Mouse (Mus musculus): ENCODE data around the gene Cd300lf.

Cd300lf gene

GRCm38 (mm10) chr11:115133800-115134199 lies at the start of gene Cd300lf:
Cd300lf (minus strand) TSS chr11:115133992.
- DNase-seq (ENCODE audit: low spot score in 2 of 2) = peak in 1 of 2 experiments; percentile 12

- peak; percentile 61 to 64 for DNase-seq (ENCODE audit: low spot score in 2 of 2)
Measured at GRCm38 (mm10) chr11:115181913-115182638, 48.3 kb upstream of the Cd300lf start.

GRCm38 (mm10) chr11:115179881-115180280 lies 46.1 kb upstream of the Cd300lf start:
- no peak for DNase-seq (ENCODE audit: low spot score in 2 of 2)

- DNase-seq (ENCODE audit: low spot score in 2 of 2) = no peak
Measured at GRCm38 (mm10) chr11:115179191-115179590, 45.4 kb upstream of the Cd300lf start.

GRCm38 (mm10) chr11:115178766-115179165 lies 45.0 kb upstream of the Cd300lf start:
- no peak for DNase-seq (ENCODE audit: low spot score in 2 of 2)

- no peak for DNase-seq (ENCODE audit: low spot score in 2 of 2)
Measured at GRCm38 (mm10) chr11:115177559-115178195, 43.9 kb upstream of the Cd300lf start.

- no peak for DNase-seq (ENCODE audit: low spot score in 2 of 2)
Measured at GRCm38 (mm10) chr11:115176399-115177190, 42.8 kb upstream of the Cd300lf start.

GRCm38 (mm10) chr11:115173549-115174339 lies 40.0 kb upstream of the Cd300lf start:
- no peak for DNase-seq (ENCODE audit: low spot score in 2 of 2)

GRCm38 (mm10) chr11:115172825-115173287 lies 39.1 kb upstream of the Cd300lf start:
- no peak for DNase-seq (ENCODE audit: low spot score in 2 of 2)

- no peak for DNase-seq (ENCODE audit: low spot score in 2 of 2)
Measured at GRCm38 (mm10) chr11:115171125-115171524, 37.3 kb upstream of the Cd300lf start.

GRCm38 (mm10) chr11:115169430-115169829 lies 35.6 kb upstream of the Cd300lf start:
- no peak for DNase-seq (ENCODE audit: low spot score in 2 of 2)

GRCm38 (mm10) chr11:115167631-115168249 lies 33.9 kb upstream of the Cd300lf start:
- DNase-seq (ENCODE audit: low spot score in 2 of 2) = no peak

- no peak for DNase-seq (ENCODE audit: low spot score in 2 of 2)
Measured at GRCm38 (mm10) chr11:115166776-115167175, 33.0 kb upstream of the Cd300lf start.

GRCm38 (mm10) chr11:115164976-115165374 lies 31.2 kb upstream of the Cd300lf start:
- no peak for DNase-seq (ENCODE audit: low spot score in 2 of 2)

- no peak for DNase-seq (ENCODE audit: low spot score in 2 of 2)
Measured at GRCm38 (mm10) chr11:115164341-115164975, 30.7 kb upstream of the Cd300lf start.

GRCm38 (mm10) chr11:115163568-115164150 lies 29.9 kb upstream of the Cd300lf start:
- no peak for DNase-seq (ENCODE audit: low spot score in 2 of 2)

- DNase-seq (ENCODE audit: low spot score in 2 of 2) = peak; percentile 78 to 89
Measured at GRCm38 (mm10) chr11:115162832-115163480, 29.2 kb upstream of the Cd300lf start, which contains the start of gene Slc9a3r1. Slc9a3r1 (plus strand) TSS chr11:115163341.

GRCm38 (mm10) chr11:115162205-115162601 lies 28.4 kb upstream of the Cd300lf start:
- DNase-seq (ENCODE audit: low spot score in 2 of 2) = no peak

- no peak for DNase-seq (ENCODE audit: low spot score in 2 of 2)
Measured at GRCm38 (mm10) chr11:115161578-115162204, 27.9 kb upstream of the Cd300lf start.

Data from frontal cortex, postnatal 25 days (tissue).